Mouse (Mus musculus) heart, embryonic 14.5 days (tissue): Measurements from ENCODE around the gene Cacng1. TPM values are rescaled to one million over a fixed set of nuclear protein-coding genes. Genes with fewer than 3 reads are reported as not detected.

Experiments
- ATAC-seq: fragments of 200-750 bp; cut with Nextera tagmentation; 2 replicates; pipeline ENCODE4 v1.8.0; 2017; ENCODE audit warnings: low read depth, moderate TSS enrichment; ENCODE audit not compliant: insufficient number of reproducible peaks, insufficient read depth, low FRiP score
- H3K27ac ChIP-seq, 2 experiments: fragments of 200-500 bp in 1 of 2; fragments of 300-500 bp in 1 of 2; sonication (generic) in 1 of 2; replicated peaks in 1 of 2; 2 replicates each; pipeline ENCODE4 v1.5.1; 2012 to 2014; ENCODE audit warnings: low read depth in 2 of 2, low read length in 2 of 2, control low read depth in 1 of 2, mild to moderate bottlenecking in 1 of 2, mixed read lengths in 1 of 2; ENCODE audit not compliant: control insufficient read depth in 1 of 2, insufficient read depth in 1 of 2
- H3K27me3 ChIP-seq: fragments of 300-500 bp; sonication (generic); 2 replicates; pipeline ENCODE4 v1.6.1; 2014; ENCODE audit warnings: mild to moderate bottlenecking, low read length, control low read depth; ENCODE audit not compliant: control insufficient read depth, insufficient read depth
- H3K36me3 ChIP-seq: fragments of 300-500 bp; sonication (generic); 2 replicates; pipeline ENCODE4 v1.6.1; 2014; ENCODE audit warnings: mild to moderate bottlenecking, control low read depth, low read length, mixed read lengths; ENCODE audit not compliant: control insufficient read depth, insufficient read depth
- H3K4me1 ChIP-seq, 2 experiments: fragments of 200-500 bp in 1 of 2; fragments of 300-500 bp in 1 of 2; sonication (generic) in 1 of 2; 2 replicates each; pipeline ENCODE4 v1.6.1; 2012 to 2014; ENCODE audit warnings: low read length in 2 of 2, control low read depth in 1 of 2, mixed read lengths in 1 of 2; ENCODE audit not compliant: control insufficient read depth in 2 of 2, insufficient read depth in 2 of 2
- H3K4me2 ChIP-seq: fragments of 300-500 bp; sonication (generic); 2 replicates; pipeline ENCODE4 v1.6.1; 2014; ENCODE audit warnings: mild to moderate bottlenecking, low read length
- H3K4me3 ChIP-seq, 2 experiments: fragments of 200-500 bp in 1 of 2; fragments of 300-500 bp in 1 of 2; sonication (generic) in 1 of 2; 2 replicates each; pipeline ENCODE4 v1.5.1; 2012 to 2014; ENCODE audit warnings: low read length in 2 of 2, mild to moderate bottlenecking in 2 of 2, control low read depth in 1 of 2, low read depth in 1 of 2, moderate library complexity in 1 of 2; ENCODE audit not compliant: control insufficient read depth in 1 of 2, insufficient read depth in 1 of 2
- H3K9ac ChIP-seq: fragments of 300-500 bp; sonication (generic); 2 replicates; pipeline ENCODE4 v1.6.1; 2014; ENCODE audit warnings: mild to moderate bottlenecking, low read length
- H3K9me3 ChIP-seq: fragments of 300-500 bp; sonication (generic); 2 replicates; pipeline ENCODE4 v1.6.1; 2016; ENCODE audit warnings: low read length, control low read depth; ENCODE audit not compliant: control insufficient read depth
- WGBS: fragments of 180-500 bp; shearing (Covaris S2); extraction: QIAGEN DNeasy Blood & Tissue Kit; methylation state at CpG from one replicate; pipeline ENCODE4 v1.1.7; 2014; 5-methylcytosine and 5-hydroxymethylcytosine counted together
- polyA plus RNA-seq: library from polyadenylated mRNA; unstranded; fragments of >200 nt; fragmentation: Nextera tagmentation; extraction: Ambion mirVana; gene quantifications from 2 replicates; pipeline ENCODE4 v1.2.1, GENCODE M21; 2014

Gene Cacng1
- polyA plus RNA-seq, 1 experiment from 2014 or later: 0.32 TPM

GRCm38 (mm10) chr11:107686290-107686689 lies 30.0 kb downstream of the Cacng1 start:
- no peak overlapping the region for H3K4me2 ChIP-seq
- H3K9me3 ChIP-seq: no peaks in the 10 kb centered on the region
- H3K36me3 ChIP-seq: peaks cover 47% of the 10 kb centered on the region
- H3K9ac ChIP-seq: no peak overlapping the region
- no peak overlapping the region for H3K4me3 ChIP-seq
- H3K4me1 ChIP-seq: no peaks in the 10 kb centered on the region; a peak in 1 of 4 replicates
- WGBS: 82% methylated on average over 20 of the region's 20 CpGs
- no peak for ATAC-seq
- H3K27ac ChIP-seq: no peak overlapping the region
- H3K27me3 ChIP-seq: no peaks in the 10 kb centered on the region

- H3K27ac ChIP-seq: no peak overlapping the region
- no peak overlapping the region for H3K4me3 ChIP-seq
- ATAC-seq: no peak
- no peaks in the 10 kb centered on the region; a peak in 1 of 4 replicates for H3K4me1 ChIP-seq
- H3K9ac ChIP-seq: no peak overlapping the region
- peaks cover 47% of the 10 kb centered on the region for H3K36me3 ChIP-seq
- WGBS: 76% methylated on average over 19 of the region's 19 CpGs
- no peaks in the 10 kb centered on the region for H3K9me3 ChIP-seq
- H3K27me3 ChIP-seq: no peaks in the 10 kb centered on the region
- no peak overlapping the region for H3K4me2 ChIP-seq
Observed at GRCm38 (mm10) chr11:107683544-107684465, 32.5 kb downstream of the Cacng1 start.

DNA sequence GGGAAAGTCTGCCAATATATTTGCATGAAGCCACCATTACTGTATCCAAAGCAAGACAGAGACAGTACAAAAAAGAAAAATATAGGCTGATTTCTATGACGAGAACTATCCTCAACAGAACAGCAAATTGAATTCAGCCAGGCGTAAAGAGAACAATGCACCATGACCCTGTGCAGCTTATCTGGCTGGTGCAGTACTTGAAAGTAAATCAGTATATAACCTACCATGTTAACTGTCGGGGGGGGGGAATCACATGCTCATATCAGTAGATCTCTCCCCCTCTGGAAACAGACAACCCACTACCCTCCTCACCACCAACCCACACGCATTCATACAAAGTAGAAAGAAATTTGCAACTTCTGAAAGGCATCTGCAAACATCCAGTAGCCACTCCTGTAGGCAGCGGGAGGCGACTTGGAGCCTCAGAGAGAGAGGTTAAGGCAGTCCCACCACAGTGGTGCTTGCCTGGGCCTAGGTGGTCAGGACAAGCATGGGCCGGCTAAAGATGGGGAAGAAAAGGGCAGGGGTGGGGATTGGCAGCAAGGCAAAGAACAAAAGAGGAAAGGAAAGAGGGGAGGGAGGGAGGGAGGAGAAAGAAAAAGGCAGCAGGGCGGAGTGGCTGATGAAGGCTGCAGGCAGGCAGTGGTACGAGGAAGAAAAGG lies 33.5 kb downstream of the Cacng1 start:
- no peaks in the 10 kb centered on the region; a peak in 1 of 4 replicates for H3K4me1 ChIP-seq
- 82% methylated on average over 9 of the region's 9 CpGs for WGBS
- no peaks in the 10 kb centered on the region for H3K9me3 ChIP-seq
- no peak overlapping the region for H3K4me3 ChIP-seq
- H3K4me2 ChIP-seq: no peak overlapping the region
- H3K27me3 ChIP-seq: no peaks in the 10 kb centered on the region
- no peak for ATAC-seq
- no peak overlapping the region for H3K9ac ChIP-seq
- peaks cover 42% of the 10 kb centered on the region for H3K36me3 ChIP-seq
- no peak overlapping the region for H3K27ac ChIP-seq

GRCm38 (mm10) chr11:107676207-107676940 lies 39.9 kb downstream of the Cacng1 start:
- Histone ChIP-seq H3K27ac (no peak overlapping the region), H3K36me3 (peaks cover 48% of the 10 kb centered on the region), H3K27me3 (no peaks in the 10 kb centered on the region), H3K4me1 (no peaks in the 10 kb centered on the region), H3K4me2 (no peak overlapping the region), H3K9ac (no peak overlapping the region), H3K4me3 (no peak overlapping the region), H3K9me3 (no peaks in the 10 kb centered on the region)
- ATAC-seq: no peak
- WGBS: 76% methylated on average over 17 of the region's 17 CpGs

DNA sequence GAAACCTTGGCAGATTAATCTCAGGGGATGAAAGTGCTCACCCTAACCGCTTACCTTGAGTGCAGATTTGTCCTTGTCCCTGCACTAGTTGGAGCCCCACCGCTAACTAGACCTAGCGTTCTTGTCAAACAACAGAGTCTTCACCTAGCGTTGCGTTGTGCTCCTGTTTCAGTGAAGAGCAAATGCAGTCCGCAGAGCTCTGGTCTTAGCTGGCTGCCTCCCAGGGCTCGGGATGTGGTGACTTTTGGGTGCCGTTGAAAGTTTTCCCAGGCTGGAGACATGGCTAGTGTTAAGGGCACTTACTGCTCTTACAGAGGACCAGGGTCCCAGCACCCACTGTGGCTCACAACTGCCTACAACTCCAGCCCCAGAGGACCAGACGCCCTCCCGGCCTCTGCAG lies 41.1 kb downstream of the Cacng1 start:
- no peak overlapping the region for H3K4me3 ChIP-seq
- no peak overlapping the region for H3K4me2 ChIP-seq
- H3K9me3 ChIP-seq: no peaks in the 10 kb centered on the region
- H3K27ac ChIP-seq: no peak overlapping the region
- H3K9ac ChIP-seq: no peak overlapping the region
- no peaks in the 10 kb centered on the region for H3K4me1 ChIP-seq
- H3K27me3 ChIP-seq: no peaks in the 10 kb centered on the region
- no peak for ATAC-seq
- peaks cover 57% of the 10 kb centered on the region for H3K36me3 ChIP-seq
- WGBS: 82% methylated on average over 10 of the region's 10 CpGs

DNA sequence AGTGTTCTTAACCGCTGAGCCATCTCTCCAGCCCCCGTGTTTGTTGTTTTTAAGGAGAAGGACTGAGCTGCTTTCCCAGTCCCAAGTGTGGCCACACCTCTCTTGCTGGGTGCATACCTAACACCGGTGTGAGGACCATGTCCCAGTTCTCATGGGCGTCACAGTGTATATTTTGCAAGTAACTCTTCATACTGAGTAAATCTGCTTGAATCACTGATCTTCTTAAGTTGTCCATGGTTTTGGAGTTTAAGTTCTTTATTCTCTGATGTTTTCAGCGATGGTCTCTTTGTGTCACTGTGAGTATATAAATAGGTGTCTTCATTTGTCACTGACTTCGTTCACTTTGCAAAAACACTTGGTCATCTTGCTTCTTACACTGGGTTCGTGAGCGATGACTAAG lies 41.7 kb downstream of the Cacng1 start:
- Histone ChIP-seq H3K4me2 (no peak overlapping the region), H3K4me1 (no peaks in the 10 kb centered on the region), H3K36me3 (peaks cover 63% of the 10 kb centered on the region), H3K27ac (no peak overlapping the region), H3K27me3 (no peaks in the 10 kb centered on the region), H3K9me3 (no peaks in the 10 kb centered on the region), H3K9ac (no peak overlapping the region), H3K4me3 (no peak overlapping the region)
- ATAC-seq: no peak
- WGBS: 88% methylated on average over 8 of the region's 8 CpGs

DNA sequence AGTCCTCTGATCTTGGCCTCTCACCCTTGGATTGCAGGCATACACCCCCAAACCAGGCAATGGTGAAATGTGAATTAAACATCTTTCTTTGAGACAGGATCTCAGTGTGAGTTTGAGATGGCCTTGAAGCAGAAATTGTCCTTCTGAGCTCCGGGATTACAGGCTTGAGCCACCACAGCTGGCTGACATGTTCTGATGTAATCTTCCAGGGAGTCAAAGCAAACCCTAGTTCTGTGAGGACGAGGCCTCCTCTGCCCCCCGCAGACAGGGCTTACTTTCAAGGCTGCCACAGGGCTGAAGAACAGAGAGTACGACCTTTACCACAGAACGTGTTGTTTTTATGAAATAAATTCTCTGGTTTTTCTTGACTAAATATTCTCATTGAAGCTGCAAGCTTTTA lies 42.3 kb downstream of the Cacng1 start:
- peaks cover 67% of the 10 kb centered on the region for H3K36me3 ChIP-seq
- no peak overlapping the region for H3K4me2 ChIP-seq
- no peaks in the 10 kb centered on the region for H3K4me1 ChIP-seq
- H3K9me3 ChIP-seq: no peaks in the 10 kb centered on the region
- no peaks in the 10 kb centered on the region for H3K27me3 ChIP-seq
- no peak overlapping the region for H3K27ac ChIP-seq
- no peak overlapping the region for H3K9ac ChIP-seq
- 86% methylated on average over 5 of the region's 5 CpGs for WGBS
- ATAC-seq: no peak
- no peak overlapping the region for H3K4me3 ChIP-seq
